Mouse (Mus musculus) embryonic facial prominence, embryonic 15.5 days (tissue): Measurements from ENCODE around the gene Olfr1193. TPM values are rescaled to one million over a fixed set of nuclear protein-coding genes. Genes with fewer than 3 reads are reported as not detected.
"Not testable (repeated sequence)": the region's sequence is repeated elsewhere in the genome, so short reads cannot be mapped to it uniquely, and the experiment has no call there.

Experiments
- ATAC-seq: fragments of 200-750 bp; cut with Nextera tagmentation; 2 replicates; pipeline ENCODE4 v1.8.0; 2017; ENCODE audit warnings: low read depth, moderate TSS enrichment; ENCODE audit not compliant: insufficient number of reproducible peaks, low FRiP score, low TSS enrichment
- H3K27ac ChIP-seq: fragments of 300-500 bp; sonication (generic); replicated peaks from 2 replicates; pipeline ENCODE4 v1.5.1; 2015; ENCODE audit warnings: mild to moderate bottlenecking, inconsistent platforms
- H3K27me3 ChIP-seq: fragments of 300-500 bp; sonication (generic); 2 replicates; pipeline ENCODE4 v1.6.1; 2015; ENCODE audit warnings: inconsistent platforms
- H3K36me3 ChIP-seq: fragments of 300-500 bp; sonication (generic); 2 replicates; pipeline ENCODE4 v1.6.1; 2015; ENCODE audit warnings: mild to moderate bottlenecking, inconsistent platforms
- H3K4me1 ChIP-seq: fragments of 300-500 bp; sonication (generic); 2 replicates; pipeline ENCODE4 v1.6.1; 2015; ENCODE audit warnings: inconsistent platforms
- H3K4me2 ChIP-seq: fragments of 300-500 bp; sonication (generic); replicated peaks from 2 replicates; pipeline ENCODE4 v1.6.1; 2015; ENCODE audit warnings: mild to moderate bottlenecking, inconsistent platforms
- H3K4me3 ChIP-seq: fragments of 300-500 bp; sonication (generic); replicated peaks from 2 replicates; pipeline ENCODE4 v1.5.1; 2015; ENCODE audit warnings: mild to moderate bottlenecking, inconsistent platforms
- H3K9ac ChIP-seq: fragments of 300-500 bp; sonication (generic); 2 replicates; pipeline ENCODE4 v1.6.1; 2015; ENCODE audit warnings: inconsistent platforms
- H3K9me3 ChIP-seq: fragments of 300-500 bp; sonication (generic); replicated peaks from 2 replicates; pipeline ENCODE4 v1.6.1; 2016; ENCODE audit warnings: inconsistent platforms
- WGBS: fragments of 180-500 bp; shearing (Covaris S2); methylation state at CpG from one replicate; pipeline ENCODE4 v1.1.7; 2015; 5-methylcytosine and 5-hydroxymethylcytosine counted together
- polyA plus RNA-seq: library from polyadenylated mRNA; unstranded; fragments of >200 nt; fragmentation: Nextera tagmentation; extraction: Ambion mirVana; gene quantifications from 2 replicates; pipeline ENCODE4 v1.2.1, GENCODE M21; 2015

Olfr1193 gene
- not detected in 2 replicates for polyA plus RNA-seq

DNA sequence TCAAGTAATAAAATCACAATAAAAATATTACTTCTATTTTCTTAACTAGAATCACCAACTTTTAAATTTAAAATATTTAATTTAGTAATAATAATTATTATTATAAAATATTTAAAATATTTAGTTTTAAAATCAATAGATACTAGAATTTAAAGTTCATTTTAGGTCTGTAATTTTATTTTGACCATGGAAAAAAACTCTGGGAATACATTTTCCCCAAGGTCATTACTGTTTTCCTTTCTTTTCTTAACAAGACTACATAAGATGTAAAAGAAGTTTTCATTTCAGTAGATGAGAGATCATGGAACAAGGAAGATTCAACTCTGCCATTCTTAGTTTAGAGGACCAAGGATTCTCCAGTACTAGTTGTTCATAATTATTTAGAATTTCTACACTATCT lies at the start of gene Olfr1193:
Gene Olfr1193, plus strand, starts transcription at position 301 of the 400 bp plus-strand sequence.
- not testable (repeated sequence) for H3K27ac ChIP-seq, H3K4me2 ChIP-seq, H3K9me3 ChIP-seq, H3K4me1 ChIP-seq, H3K36me3 ChIP-seq, H3K9ac ChIP-seq, H3K27me3 ChIP-seq, ATAC-seq, H3K4me3 ChIP-seq

GRCm38 (mm10) chr2:88640242-88640641 lies 35.2 kb upstream of the Olfr1193 start, which contains the start of gene Olfr1191-ps1:
Gene Olfr1191-ps1 (plus strand): TSS chr2:88640542.
- not testable (repeated sequence) for H3K4me3 ChIP-seq, H3K9me3 ChIP-seq, H3K27ac ChIP-seq, H3K9ac ChIP-seq, H3K27me3 ChIP-seq, H3K36me3 ChIP-seq, H3K4me2 ChIP-seq, ATAC-seq, H3K4me1 ChIP-seq
- WGBS: 81% methylated on average over 1 of the region's 1 CpGs

DNA sequence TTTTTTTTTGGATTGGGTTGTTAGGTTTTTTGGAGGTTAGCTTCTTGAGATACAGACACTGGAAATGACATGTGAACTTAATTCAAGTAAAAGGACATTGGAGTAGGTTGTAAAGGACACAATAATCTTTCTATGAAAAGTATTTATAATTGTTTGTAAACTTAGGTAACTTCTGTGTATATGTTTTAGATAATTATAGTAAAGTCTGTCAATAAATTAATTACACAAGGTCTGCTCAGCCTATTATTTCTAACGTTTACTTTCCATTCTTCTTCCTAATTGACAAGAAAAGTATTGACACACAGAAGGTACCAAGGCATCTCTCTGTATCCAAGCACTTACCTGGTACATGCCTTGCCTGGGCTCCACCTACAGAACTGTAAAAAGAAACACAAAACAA lies 27.2 kb upstream of the Olfr1193 start, which contains the start of gene Olfr1192-ps1:
Gene Olfr1192-ps1, plus strand, starts transcription at position 301 of the 400 bp plus-strand sequence.
- Histone ChIP-seq H3K27me3 (no peaks in the 10 kb centered on the region), H3K4me2 (no peak within 1 kb of the TSS), H3K9me3 (no peaks in the 10 kb centered on the region), H3K36me3 (no peaks in the 10 kb centered on the region), H3K4me1 (no peaks in the 10 kb centered on the region), H3K9ac (no peak within 1 kb of the TSS), H3K27ac (no peak within 1 kb of the TSS), H3K4me3 (no peak within 1 kb of the TSS)
- 42% methylated on average over 1 of the region's 1 CpGs for WGBS
- no peak for ATAC-seq

- H3K4me1 ChIP-seq: no peaks in the 10 kb centered on the region
- H3K36me3 ChIP-seq: no peaks in the 10 kb centered on the region
- no peaks in the 10 kb centered on the region for H3K27me3 ChIP-seq
- H3K9me3 ChIP-seq: no peaks in the 10 kb centered on the region
- H3K27ac ChIP-seq: no peak within 1 kb of the TSS
- no peak within 1 kb of the TSS for H3K4me3 ChIP-seq
- ATAC-seq: no peak
- H3K9ac ChIP-seq: no peak within 1 kb of the TSS
- no peak within 1 kb of the TSS for H3K4me2 ChIP-seq
These were observed 13.7 kb downstream of the Olfr1193 start, which contains the start of gene Olfr1195 for GRCm38 (mm10) chr2:88689087-88689486. Gene Olfr1195 (minus strand): TSS chr2:88689187.

GRCm38 (mm10) chr2:88704497-88704896 lies 29.1 kb downstream of the Olfr1193 start, which contains the start of gene Olfr1196:
Gene Olfr1196 (minus strand): TSS chr2:88704597.
- H3K27me3 ChIP-seq: no peaks in the 10 kb centered on the region
- H3K36me3 ChIP-seq: no peaks in the 10 kb centered on the region
- no peak within 1 kb of the TSS for H3K27ac ChIP-seq
- no peak for ATAC-seq
- no peak within 1 kb of the TSS for H3K4me3 ChIP-seq
- WGBS: 81% methylated on average over 2 of the region's 2 CpGs
- no peak within 1 kb of the TSS for H3K9ac ChIP-seq
- H3K9me3 ChIP-seq: no peaks in the 10 kb centered on the region
- no peak within 1 kb of the TSS for H3K4me2 ChIP-seq
- H3K4me1 ChIP-seq: no peaks in the 10 kb centered on the region

Other genes starting within 250 kb of the Olfr1193 start
- not detected in 2 replicates for gene Olfr1181, start 249.5 kb upstream of the Olfr1193 start, polyA plus RNA-seq
- gene Gm13757, start 226.5 kb upstream of the Olfr1193 start, polyA plus RNA-seq: not detected in 2 replicates
- gene Olfr1183, start 220.8 kb upstream of the Olfr1193 start, polyA plus RNA-seq: not detected in 2 replicates
- not detected in 2 replicates for gene Olfr1184, start 192.0 kb upstream of the Olfr1193 start, polyA plus RNA-seq
- not detected in 2 replicates for gene Olfr1185-ps1, start 182.3 kb upstream of the Olfr1193 start, polyA plus RNA-seq
- gene Olfr1186, start 157.1 kb upstream of the Olfr1193 start, polyA plus RNA-seq: not detected in 2 replicates
- not detected in 2 replicates for gene Olfr1188, start 118.7 kb upstream of the Olfr1193 start, polyA plus RNA-seq
- not detected in 2 replicates for gene Olfr1189, start 89.2 kb upstream of the Olfr1193 start, polyA plus RNA-seq
- gene Olfr1191-ps1, start 35.1 kb upstream of the Olfr1193 start, polyA plus RNA-seq: not detected in 2 replicates
- 0.04 TPM in 1 of 2 replicates, not detected in the other for gene Olfr1192-ps1, start 27.1 kb upstream of the Olfr1193 start, polyA plus RNA-seq
- not detected in 2 replicates for gene Olfr1195, start 13.6 kb downstream of the Olfr1193 start, polyA plus RNA-seq
- gene Olfr1196, start 29.0 kb downstream of the Olfr1193 start, polyA plus RNA-seq: not detected in 2 replicates
- gene Olfr1197, start 56.7 kb downstream of the Olfr1193 start, polyA plus RNA-seq: not detected in 2 replicates
- gene Olfr1198, start 75.7 kb downstream of the Olfr1193 start, polyA plus RNA-seq: 0.18 TPM in 1 of 2 replicates, not detected in the other
- not detected in 2 replicates for gene Olfr1199, start 84.8 kb downstream of the Olfr1193 start, polyA plus RNA-seq
- not detected in 2 replicates for gene Olfr1200, start 94.9 kb downstream of the Olfr1193 start, polyA plus RNA-seq
- gene Olfr1201, start 117.4 kb downstream of the Olfr1193 start, polyA plus RNA-seq: not detected in 2 replicates
- not detected in 2 replicates for gene Olfr1202, start 138.9 kb downstream of the Olfr1193 start, polyA plus RNA-seq
- gene Olfr1205, start 154.1 kb downstream of the Olfr1193 start, polyA plus RNA-seq: not detected in 2 replicates
- not detected in 2 replicates for gene Olfr1204, start 173.7 kb downstream of the Olfr1193 start, polyA plus RNA-seq
- not detected in 2 replicates for gene Olfr1206, start 187.6 kb downstream of the Olfr1193 start, polyA plus RNA-seq
- 0.11 TPM in 1 of 2 replicates, not detected in the other for gene Olfr1208, start 226.7 kb downstream of the Olfr1193 start, polyA plus RNA-seq
- not detected in 2 replicates for gene Olfr1209, start 239.5 kb downstream of the Olfr1193 start, polyA plus RNA-seq